ENCODE assay signal across 9 mouse cellular contexts in genomic region chr4:137963881-137964584, GRCm38 (mm10). TPM values are rescaled to one million over a fixed set of nuclear protein-coding genes. Genes with fewer than 3 reads are reported as not detected.
DNase-seq lines count a peak whose midpoint lies in the region; TF ChIP-seq lines count a peak whose summit lies in the region.
"Had no signal": no experiment of that assay in that cellular context is flagged by ENCODE, and none has a peak within 500 bp of the region (broad histone marks: within the 10 kb centered on the region; RNA-seq: fewer than 3 reads in every experiment).

No protein-coding gene starts in this region.

- no peak overlapping the region for H3K27ac ChIP-seq in ES-E14 (ENCODE audit: insufficient read depth, low read depth, low read length, poor library complexity, severe bottlenecking)
- H3K27ac ChIP-seq: limb, embryonic 15.5 days had no signal

- H3K4me3 ChIP-seq in ES-E14 (ENCODE audit: insufficient read depth in 1 of 2, low read depth in 1 of 2, low read length in 2 of 2, poor library complexity in 1 of 2, severe bottlenecking in 1 of 2): no peak overlapping the region
- H3K4me3 ChIP-seq: limb, embryonic 15.5 days had no signal

- no peaks in the 10 kb centered on the region for H3K9me3 ChIP-seq in ES-E14 (ENCODE audit: control insufficient read depth, insufficient read depth, low read depth, low read length)
- H3K9me3 ChIP-seq: limb, embryonic 15.5 days had no signal

- peak; percentile 89 for DNase-seq in ES-E14 (ENCODE audit: low read depth, low spot score)
- peak; percentile 34 for DNase-seq in c-Kit-negative CD71-positive TER-119-positive erythroid progenitor cells, embryonic 14.5 days (ENCODE audit: low read depth, low spot score)
- DNase-seq in fibroblast of lung, adult 2 months (ENCODE audit: low read depth): peak; percentile 67
- DNase-seq in heart, postnatal 14 days: peak; percentile 87 to 91
- peak; percentile 64 to 89 for DNase-seq in layer of hippocampus, adult 18-20 months (ENCODE audit: low spot score in 2 of 2)
- peak; percentile 90 for DNase-seq in lung, postnatal 10 days
- peak; percentile 62 for DNase-seq in retina, postnatal 7 days (ENCODE audit: low read depth, low spot score)
- peak; percentile 62 for DNase-seq in urinary bladder, adult 2 months (ENCODE audit: low spot score)

- in situ Hi-C loops in ES-E14 (cut with MboI; ENCODE audit: low sequenced_read_pairs in 2 of 2, unreplicated experiment in 2 of 2): loop anchor here in 1 of 2 experiments (10.0 kb wide), 2 partner anchors 151 to 351 kb away; no protein-coding TSS in a partner anchor

- intact Hi-C loops in heart, postnatal 14 days (cut with DNase I): loop anchor here (10.0 kb wide), 1 partner anchor 141 kb away; no protein-coding TSS in a partner anchor

- H3K36me3 ChIP-seq in ES-E14 (ENCODE audit: control insufficient read depth, insufficient read depth, low read length, poor library complexity, severe bottlenecking): peaks cover 24% of the 10 kb centered on the region

- no peaks in the 10 kb centered on the region for H3K4me1 ChIP-seq in ES-E14 (ENCODE audit: control insufficient read depth in 2 of 2, insufficient read depth in 2 of 2, low read length in 2 of 2, poor library complexity in 1 of 2)
- H3K4me1 ChIP-seq: limb, embryonic 15.5 days had no signal

- H3K9ac ChIP-seq in ES-E14 (ENCODE audit: insufficient read depth, low read depth, low read length, poor library complexity, severe bottlenecking): no peak overlapping the region
- H3K9ac ChIP-seq: limb, embryonic 15.5 days had no signal

TF ChIP-seq in ES-E14, 5 proteins besides CTCF, POLR2A, EP300 and RAD21:
- no peak for TF ChIP-seq MAFK (IDR thresholded peaks at IDR 0.05; ENCODE audit: insufficient read depth, low read depth, low read length)
- 0 out of 2 replicates have a peak, but pooled peaks have one; percentile 18 for TF ChIP-seq ZC3H11A (IDR thresholded peaks at IDR 0.05; ENCODE audit: borderline replicate concordance, low read depth, low read length)
- 0 out of 2 replicates have a peak, but pooled peaks have one; percentile 20 for TF ChIP-seq ZNF384 (IDR thresholded peaks at IDR 0.05; ENCODE audit: low read depth, low read length)

RNA-seq across cellular contexts. Expression of gene Eif4g3, which starts 28.8 kb away (rescaled TPM):
- total RNA-seq in ES-E14 (2012; rRNA removed): 18.7 and 31.4 TPM in 2 replicates
- total RNA-seq in heart, postnatal 14 days (2021): 10 to 100 TPM; 58.6 to 59.5 TPM
- total RNA-seq in layer of hippocampus, adult 18-20 months (2021): 100 to 1,000 TPM; 141 to 142 TPM
- polyA plus RNA-seq in urinary bladder, adult 2 months (2012; rRNA removed): 64.2 and 64.6 TPM in 2 replicates

Comparison
In these comparisons a context has a peak if more than half of its experiments do, and no peak if none do; other contexts are left out.
1. DNase-seq: peak in every context shown above with its lines; median percentile 90 in lung, postnatal 10 days; 89 in ES-E14; 89 in heart, postnatal 14 days; 76 in layer of hippocampus, adult 18-20 months; 67 in fibroblast of lung, adult 2 months; 62 in retina, postnatal 7 days; 62 in urinary bladder, adult 2 months; 34 in c-Kit-negative CD71-positive TER-119-positive erythroid progenitor cells, embryonic 14.5 days.